Mouse (Mus musculus) heart, postnatal 4 days (tissue): Measurements from ENCODE around the gene Zscan26. TPM values are rescaled to one million over a fixed set of nuclear protein-coding genes. Genes with fewer than 3 reads are reported as not detected.
"Not testable (repeated sequence)": the region's sequence is repeated elsewhere in the genome, so short reads cannot be mapped to it uniquely, and the experiment has no call there.

Source experiments
- DNase-seq: peaks from one replicate; pipeline ENCODE4 v3.0.0; 2021
- total RNA-seq, 2 experiments: library from RNA; stranded (reverse); gene quantifications; 2 replicates each; pipeline ENCODE4 v1.2.3; 2021

Zscan26 gene
- 10 to 100 TPM; 17.7 to 19.1 TPM for total RNA-seq

- peak; percentile 83 for DNase-seq
These were observed at the start of gene Zscan26 for GRCm38 (mm10) chr13:21453449-21453848. Gene Zscan26 (minus strand): TSS chr13:21453730.

GRCm38 (mm10) chr13:21502296-21502695 lies 48.8 kb upstream of the Zscan26 start:
- no peak for DNase-seq

GRCm38 (mm10) chr13:21501182-21501581 lies 47.7 kb upstream of the Zscan26 start, which contains the start of gene Gm11273:
Gene Gm11273 (minus strand): TSS chr13:21501418.
- DNase-seq = not testable (repeated sequence)

DNA sequence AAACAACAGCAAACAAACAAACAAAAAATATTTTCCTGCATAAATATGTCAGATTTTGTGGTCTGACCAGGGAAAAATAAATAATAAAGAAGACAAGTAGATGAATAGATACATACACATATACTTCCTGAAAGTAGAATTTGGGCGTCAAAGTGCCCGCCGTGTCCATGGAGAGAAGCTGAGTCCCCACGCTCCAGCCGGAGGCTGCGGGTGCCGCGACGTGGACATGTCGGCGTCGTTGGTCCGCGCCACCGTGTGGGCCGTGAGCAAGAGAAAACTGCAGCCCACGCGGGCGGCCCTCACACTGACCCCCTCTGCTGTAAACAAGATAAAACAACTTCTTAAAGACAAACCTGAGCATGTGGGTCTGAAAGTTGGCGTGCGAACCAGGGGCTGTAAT lies 41.5 kb upstream of the Zscan26 start, which contains the start of gene AK157302:
Gene AK157302 (plus strand): TSS at position 144 of the 400 bp plus-strand sequence.
- DNase-seq = peak; percentile 17

DNA sequence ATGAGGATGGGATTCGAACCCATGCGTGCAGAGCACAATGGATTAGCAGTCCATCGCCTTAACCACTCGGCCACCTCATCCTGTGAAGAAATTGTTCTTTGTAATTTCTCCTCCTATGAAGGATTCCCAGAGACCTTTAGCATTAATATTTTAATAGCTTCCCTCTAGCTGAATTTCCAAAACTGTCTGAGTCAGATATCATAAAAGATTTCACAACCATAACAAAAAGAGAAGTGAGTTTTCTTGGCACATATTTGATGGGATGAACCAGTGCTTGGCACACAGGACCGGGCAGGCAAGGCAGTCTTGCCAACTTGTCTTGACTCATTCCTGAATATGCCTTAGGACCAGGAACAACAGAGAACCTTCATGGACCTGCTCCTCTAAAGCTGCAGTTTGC lies 39.3 kb upstream of the Zscan26 start:
- no peak for DNase-seq

DNA sequence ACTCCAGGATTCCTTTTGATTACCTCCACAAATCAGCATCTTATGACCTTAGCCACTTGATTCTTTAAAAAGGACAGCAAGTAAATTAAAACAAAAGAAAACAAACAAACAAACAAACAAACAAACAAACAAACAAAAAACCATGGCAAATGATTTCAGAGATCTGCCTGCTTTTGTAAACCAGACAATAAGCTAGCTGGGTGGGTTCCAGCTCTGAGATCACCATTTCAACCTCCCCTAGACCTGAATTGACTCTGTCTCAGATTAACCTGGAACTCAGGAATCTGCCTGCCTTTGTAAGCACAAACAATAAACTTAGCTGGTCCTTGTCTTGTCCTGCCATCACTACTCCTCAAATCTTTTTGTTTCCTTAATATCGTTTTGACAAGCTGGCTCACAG lies 33.4 kb upstream of the Zscan26 start:
- no peak for DNase-seq

DNA sequence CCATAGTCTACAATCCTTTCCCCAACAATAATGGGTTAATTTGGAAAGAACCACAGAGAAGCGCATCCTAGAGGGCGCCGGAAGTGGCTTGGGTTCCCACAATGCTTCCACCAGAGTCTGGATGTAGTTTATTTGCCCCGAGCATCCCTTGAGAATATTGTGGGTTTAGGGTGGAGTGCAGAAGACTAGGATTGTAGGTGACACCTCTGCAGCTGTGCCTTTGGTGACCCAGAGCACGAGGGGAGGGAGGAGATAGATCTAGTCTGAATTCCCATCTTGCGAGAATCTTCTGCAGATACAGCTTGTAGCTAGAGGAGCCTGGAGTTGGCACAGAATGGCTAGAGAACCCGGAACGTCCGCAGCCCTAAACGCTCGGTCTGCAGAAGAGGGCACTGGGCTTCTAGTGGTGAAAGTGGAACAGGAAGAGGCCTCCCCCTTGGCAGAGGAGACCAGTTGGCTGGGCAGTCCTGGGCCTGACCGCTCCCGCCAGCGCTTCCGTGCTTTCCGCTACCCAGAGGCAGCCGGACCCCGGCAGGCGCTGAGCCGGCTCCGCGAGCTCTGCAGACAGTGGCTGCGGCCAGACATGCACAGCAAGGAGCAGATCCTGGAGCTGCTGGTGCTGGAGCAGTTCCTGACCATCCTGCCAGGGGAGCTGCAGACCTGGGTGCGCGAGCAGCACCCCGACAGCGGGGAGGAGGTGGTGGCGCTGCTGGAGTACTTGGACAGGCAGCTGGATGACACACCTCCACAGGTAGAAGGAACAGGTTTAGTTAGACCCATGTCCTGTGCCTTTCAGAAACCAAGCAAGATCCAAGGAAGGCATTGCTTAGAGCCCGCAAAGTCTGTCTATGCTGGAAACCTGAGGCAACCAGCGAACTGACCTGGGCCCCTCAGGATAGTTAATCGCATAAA lies 25.5 kb upstream of the Zscan26 start, which contains the start of the genes Zkscan4 and Gm10065:
Gene Zkscan4 (plus strand): TSS at position 149 of the 912 bp plus-strand sequence.
Gene Gm10065 (minus strand): TSS at position 683 of the 912 bp plus-strand sequence.
- DNase-seq = peak; percentile 67

- no peak for DNase-seq
These were observed 18.9 kb upstream of the Zscan26 start for GRCm38 (mm10) chr13:21472427-21472826.

DNA sequence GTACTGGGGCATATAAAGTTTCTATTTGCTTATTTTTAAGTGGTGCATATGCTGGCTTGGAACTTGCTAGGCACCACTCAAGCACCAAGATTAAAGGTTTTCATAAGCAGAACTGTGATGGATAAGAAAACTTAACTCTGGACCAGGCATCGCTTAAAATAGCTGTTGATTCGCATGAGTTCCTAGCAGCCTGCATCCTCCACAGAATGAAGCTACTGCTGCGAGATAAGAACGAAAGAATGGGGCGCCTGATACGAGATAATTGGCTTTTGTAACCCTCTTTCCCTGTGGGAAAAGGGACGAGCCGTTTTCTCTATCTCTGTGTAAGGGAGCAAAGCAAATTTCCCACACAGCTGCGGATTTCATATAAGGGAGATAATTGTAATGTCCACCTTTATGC lies 15.6 kb upstream of the Zscan26 start:
- no peak for DNase-seq

- peak; percentile 85 for DNase-seq
These were observed 14.8 kb upstream of the Zscan26 start, which contains the start of gene Nkapl for GRCm38 (mm10) chr13:21468061-21469019. Gene Nkapl (minus strand): TSS chr13:21468509.

- DNase-seq = no peak
These were observed 13.8 kb upstream of the Zscan26 start for GRCm38 (mm10) chr13:21467336-21467735.

DNA sequence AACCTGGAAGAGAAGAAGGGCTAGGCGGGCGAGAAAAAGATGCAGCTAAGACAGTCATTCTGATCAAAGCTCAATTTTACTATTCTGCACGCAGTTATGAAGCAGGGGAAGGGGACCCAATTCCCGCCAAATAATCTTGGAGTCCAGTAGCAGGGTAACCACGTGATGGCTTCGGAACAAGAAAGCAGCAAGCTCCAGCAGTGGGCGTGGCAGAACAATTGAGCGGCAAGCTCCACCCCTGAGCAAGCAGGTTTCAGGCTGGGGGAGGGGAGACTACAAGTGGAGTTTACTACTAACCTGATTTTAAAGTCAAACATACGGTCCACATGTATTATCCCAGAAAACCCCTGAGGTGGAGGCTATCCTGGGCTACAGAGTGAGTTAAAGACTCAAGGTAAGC lies 9.0 kb upstream of the Zscan26 start:
- not testable (repeated sequence) for DNase-seq

DNA sequence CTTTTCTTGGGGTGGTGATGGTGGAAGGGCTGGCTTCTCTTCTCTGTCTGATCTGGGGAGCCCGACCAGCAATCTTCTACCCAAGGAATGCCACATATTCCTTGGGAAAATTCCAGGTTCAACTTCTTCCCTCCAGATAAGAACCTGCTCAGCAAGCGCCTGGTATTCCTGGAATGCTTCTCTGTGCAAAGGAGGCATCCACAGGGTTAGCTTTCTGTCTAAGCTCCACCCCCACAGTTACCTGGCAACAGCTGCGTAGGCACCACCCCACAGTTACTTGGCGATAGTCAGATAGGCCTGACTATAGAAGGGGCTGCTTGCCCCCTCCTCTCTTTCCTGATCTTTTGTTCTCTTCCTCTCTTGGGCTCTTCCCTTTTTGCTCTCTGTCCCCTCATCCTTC lies 2.8 kb upstream of the Zscan26 start:
- no peak for DNase-seq

DNA sequence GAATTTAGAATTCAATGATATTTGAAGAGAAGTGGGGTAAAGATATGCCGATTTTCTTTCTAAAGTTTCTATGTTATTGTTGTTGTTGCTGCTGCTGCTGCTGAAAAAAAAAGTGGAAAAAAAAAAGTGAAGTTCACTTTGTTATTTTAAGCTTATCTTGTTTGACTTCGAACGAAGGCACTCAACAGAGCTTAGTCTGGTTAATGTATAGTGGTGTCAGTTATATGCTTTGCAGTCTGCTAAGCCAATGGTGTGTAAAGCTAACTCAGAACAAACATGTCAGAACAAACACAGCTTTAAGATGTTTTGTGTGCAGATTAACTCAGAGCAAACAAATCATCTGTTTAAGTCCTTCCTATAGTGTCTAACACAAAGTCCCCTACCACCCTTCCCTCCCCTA lies 603 bp upstream of the Zscan26 start:
- DNase-seq = no peak

DNA sequence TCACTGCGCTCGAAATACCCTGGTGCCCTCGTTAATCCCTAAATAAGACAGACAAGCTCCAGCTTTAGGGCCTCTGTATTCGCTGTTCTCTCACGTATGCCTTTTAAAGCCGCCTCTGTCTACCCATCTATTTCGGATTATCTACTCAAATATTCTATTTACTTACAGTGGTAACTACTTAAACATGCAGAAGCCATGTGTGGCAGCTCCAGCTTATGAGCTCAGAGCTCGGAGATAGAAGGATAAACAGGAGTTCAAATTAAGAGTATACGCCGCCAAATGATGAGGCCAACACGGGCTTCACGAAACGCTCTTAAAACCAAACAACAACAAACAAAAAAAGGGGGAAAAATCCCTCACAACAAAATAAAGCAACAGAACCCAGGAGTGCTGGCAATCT lies 488 bp downstream of the Zscan26 start:
- DNase-seq = no peak

- DNase-seq = no peak
These were observed 5.5 kb downstream of the Zscan26 start for GRCm38 (mm10) chr13:21447856-21448614.

- no peak for DNase-seq
These were observed 6.7 kb downstream of the Zscan26 start for GRCm38 (mm10) chr13:21446796-21447195.

GRCm38 (mm10) chr13:21441207-21441572 lies 12.3 kb downstream of the Zscan26 start:
- no peak for DNase-seq

GRCm38 (mm10) chr13:21440503-21441206 lies 12.9 kb downstream of the Zscan26 start, which contains the start of gene Pgbd1:
Gene Pgbd1 (minus strand): TSS chr13:21441058.
- DNase-seq = peak; percentile 71

- no peak for DNase-seq
These were observed 18.1 kb downstream of the Zscan26 start for GRCm38 (mm10) chr13:21435476-21435875.

GRCm38 (mm10) chr13:21427631-21428030 lies 25.9 kb downstream of the Zscan26 start:
- no peak for DNase-seq
